Mouse (Mus musculus) G1E (cell line): ENCODE measurements at regions not wholly inside any gene's neighbourhood (a gene's known extent, or its start where the extent isn't known, plus 50 kb on each side); places are given as distances from the start of the nearest gene placed in this dataset.
"Not testable (repeated sequence)": the region's sequence is repeated elsewhere in the genome, so short reads cannot be mapped to it uniquely, and the experiment has no call there.

Experiments
- ATAC-seq: 2 replicates; pipeline ENCODE4 v1.8.0; 2016; ENCODE audit warnings: mild to moderate bottlenecking; ENCODE audit not compliant: insufficient number of reproducible peaks, poor library complexity, low FRiP score, severe bottlenecking; ENCODE audit errors: extremely low read depth
- DNase-seq: peaks from one replicate; pipeline ENCODE4 v3.0.0; 2012; ENCODE audit warnings: low spot score
- H3K27me3 ChIP-seq: 2 replicates; pipeline ENCODE4 v1.6.1; 2012; ENCODE audit warnings: mild to moderate bottlenecking, low read length, inconsistent platforms; ENCODE audit not compliant: insufficient read depth
- H3K36me3 ChIP-seq: replicated peaks from 2 replicates; pipeline ENCODE3; 2012; ENCODE audit warnings: mild to moderate bottlenecking, inconsistent platforms
- H3K4me1 ChIP-seq: 2 replicates; pipeline ENCODE4 v1.6.1; 2012; ENCODE audit warnings: low read depth, low read length, inconsistent platforms, mixed read lengths; ENCODE audit not compliant: insufficient read depth
- H3K4me3 ChIP-seq: 2 replicates; pipeline ENCODE4 v1.5.1; 2012; ENCODE audit warnings: low read depth, mild to moderate bottlenecking, inconsistent platforms, low read length, moderate library complexity, mixed read lengths
- H3K9me3 ChIP-seq: replicated peaks from 2 replicates; pipeline ENCODE4 v1.6.1; 2012; ENCODE audit warnings: inconsistent platforms
- CTCF ChIP-seq: IDR thresholded peaks from 2 replicates; pipeline ENCODE4 v1.5.1; 2012; ENCODE audit warnings: low read depth, low read length, inconsistent platforms, mixed read lengths
- GATA1 ChIP-seq: IDR thresholded peaks from 2 replicates; pipeline ENCODE4 v1.6.1; 2012; ENCODE audit warnings: borderline replicate concordance, low read length, inconsistent platforms, mixed read lengths
- GATA2 ChIP-seq: IDR thresholded peaks from 2 replicates; pipeline ENCODE4 v1.6.1; 2012; ENCODE audit warnings: low read depth, low read length, inconsistent platforms, borderline replicate concordance
- POLR2AphosphoS5 ChIP-seq: IDR thresholded peaks from 2 replicates; pipeline ENCODE4 v1.6.1; 2012; ENCODE audit warnings: low read depth, low read length, inconsistent platforms; ENCODE audit not compliant: insufficient replicate concordance
- TAL1 ChIP-seq: conservative IDR thresholded peaks from 2 replicates; pipeline ENCODE4 v1.6.1; 2012; ENCODE audit warnings: low read depth, low read length, inconsistent platforms, mixed read lengths

- ATAC-seq = no peak
- DNase-seq = no peak
- no peaks in the 10 kb centered on the region for H3K36me3 ChIP-seq
- TF ChIP-seq GATA1 = no peak
- TF ChIP-seq TAL1 = no peak
- TF ChIP-seq GATA2 = no peak
- no peak for TF ChIP-seq POLR2AphosphoS5
- TF ChIP-seq CTCF = no peak
- H3K4me3 ChIP-seq = no peak overlapping the region
- H3K9me3 ChIP-seq = peaks cover 15% of the 10 kb centered on the region
- H3K4me1 ChIP-seq = no peaks in the 10 kb centered on the region
- no peaks in the 10 kb centered on the region for H3K27me3 ChIP-seq
Observed at GRCm38 (mm10) chr14:102171775-102172174, 442.0 kb downstream of the Lmo7 start.

GRCm38 (mm10) chr14:102161291-102162284 is 431.8 kb downstream of the Lmo7 start:
- Histone ChIP-seq H3K36me3 (no peaks in the 10 kb centered on the region), H3K4me3 (no peak overlapping the region), H3K27me3 (no peaks in the 10 kb centered on the region), H3K4me1 (no peaks in the 10 kb centered on the region), H3K9me3 (peaks cover 16% of the 10 kb centered on the region)
- no peak; the same call in 1 of the 2 replicates for ATAC-seq
- no peak for TF ChIP-seq POLR2AphosphoS5
- no peak for TF ChIP-seq GATA1
- no peak for TF ChIP-seq GATA2
- no peak for TF ChIP-seq TAL1
- no peak for TF ChIP-seq CTCF
- DNase-seq = no peak

- not testable (repeated sequence) for ATAC-seq
Observed at GRCm38 (mm10) chr14:102150410-102150809, 420.7 kb downstream of the Lmo7 start.

GRCm38 (mm10) chr14:102142720-102143119 is 413.0 kb downstream of the Lmo7 start:
- no peak overlapping the region for H3K4me3 ChIP-seq
- H3K36me3 ChIP-seq = no peaks in the 10 kb centered on the region
- ATAC-seq (no peak), DNase-seq (no peak)
- H3K27me3 ChIP-seq = no peaks in the 10 kb centered on the region
- peaks cover 6% of the 10 kb centered on the region for H3K9me3 ChIP-seq
- no peaks in the 10 kb centered on the region for H3K4me1 ChIP-seq
- TF ChIP-seq POLR2AphosphoS5 (no peak), GATA2 (no peak), TAL1 (no peak), CTCF (no peak), GATA1 (no peak)

More at GRCm38 (mm10) chr14:102150410-102150809, 420.7 kb downstream of the Lmo7 start:
- H3K4me1 ChIP-seq, H3K36me3 ChIP-seq, H3K9me3 ChIP-seq, H3K27me3 ChIP-seq, DNase-seq, H3K4me3 ChIP-seq: not testable (repeated sequence)

- ATAC-seq (no peak), DNase-seq (no peak)
- no peak for TF ChIP-seq POLR2AphosphoS5
- TF ChIP-seq GATA1 = no peak
- TF ChIP-seq TAL1 = no peak
- TF ChIP-seq CTCF = no peak
- TF ChIP-seq GATA2 = no peak
- Histone ChIP-seq H3K36me3 (no peaks in the 10 kb centered on the region), H3K4me1 (no peaks in the 10 kb centered on the region), H3K9me3 (peaks cover 10% of the 10 kb centered on the region), H3K27me3 (no peaks in the 10 kb centered on the region), H3K4me3 (no peak overlapping the region)
Observed at GRCm38 (mm10) chr14:102138936-102139335, 409.2 kb downstream of the Lmo7 start.

GRCm38 (mm10) chr14:102118166-102118565 is 388.4 kb downstream of the Lmo7 start:
- H3K4me1 ChIP-seq = no peaks in the 10 kb centered on the region
- no peak for TF ChIP-seq TAL1
- no peak for TF ChIP-seq CTCF
- no peak for TF ChIP-seq GATA1
- TF ChIP-seq GATA2 = no peak
- no peak for TF ChIP-seq POLR2AphosphoS5
- peaks cover 12% of the 10 kb centered on the region for H3K9me3 ChIP-seq
- DNase-seq = no peak
- H3K36me3 ChIP-seq = no peaks in the 10 kb centered on the region
- H3K27me3 ChIP-seq = no peaks in the 10 kb centered on the region
- no peak overlapping the region for H3K4me3 ChIP-seq
- ATAC-seq = no peak

- H3K4me3 ChIP-seq = no peak overlapping the region
- ATAC-seq = no peak
- no peak for DNase-seq
- no peaks in the 10 kb centered on the region for H3K27me3 ChIP-seq
- H3K4me1 ChIP-seq = no peaks in the 10 kb centered on the region
- no peak for TF ChIP-seq GATA1
- TF ChIP-seq TAL1 = no peak
- no peak for TF ChIP-seq POLR2AphosphoS5
- TF ChIP-seq GATA2 = no peak
- TF ChIP-seq CTCF = no peak
- no peaks in the 10 kb centered on the region for H3K36me3 ChIP-seq
- peaks cover 16% of the 10 kb centered on the region for H3K9me3 ChIP-seq
Observed at GRCm38 (mm10) chr14:102106165-102106564, 376.4 kb downstream of the Lmo7 start.
